Mouse (Mus musculus) adrenal gland, adult (tissue): Measurements from ENCODE around the gene Chsy1.

Experiments
- DNase-seq, 2 experiments: peaks; one replicate each; pipeline ENCODE4 v3.0.0; 2022 to 2023; ENCODE audit warnings: low spot score in 1 of 2; ENCODE audit not compliant: inconsistent age in 2 of 2

The Chsy1 gene

DNA sequence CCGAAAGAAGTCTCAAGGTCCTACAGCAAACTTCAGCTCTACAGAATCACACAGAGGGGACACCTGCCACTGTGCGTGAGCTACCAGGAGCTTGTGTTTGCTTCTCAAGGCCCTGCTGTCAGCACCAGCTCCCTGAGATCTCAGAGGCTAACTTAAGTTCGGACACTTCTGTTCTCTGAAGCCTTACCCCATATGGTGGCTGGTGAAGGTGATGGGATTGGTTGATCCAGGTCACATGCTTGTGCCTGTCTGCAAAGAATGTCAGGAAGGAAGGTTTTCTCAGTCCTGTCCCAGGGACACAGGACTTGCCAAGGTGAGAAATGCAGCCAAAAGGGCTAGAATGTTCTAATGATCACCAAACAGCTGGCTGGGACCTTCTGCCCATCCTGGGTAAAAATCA, 91.1 kb downstream of the Chsy1 start:
- DNase-seq = no peak

DNA sequence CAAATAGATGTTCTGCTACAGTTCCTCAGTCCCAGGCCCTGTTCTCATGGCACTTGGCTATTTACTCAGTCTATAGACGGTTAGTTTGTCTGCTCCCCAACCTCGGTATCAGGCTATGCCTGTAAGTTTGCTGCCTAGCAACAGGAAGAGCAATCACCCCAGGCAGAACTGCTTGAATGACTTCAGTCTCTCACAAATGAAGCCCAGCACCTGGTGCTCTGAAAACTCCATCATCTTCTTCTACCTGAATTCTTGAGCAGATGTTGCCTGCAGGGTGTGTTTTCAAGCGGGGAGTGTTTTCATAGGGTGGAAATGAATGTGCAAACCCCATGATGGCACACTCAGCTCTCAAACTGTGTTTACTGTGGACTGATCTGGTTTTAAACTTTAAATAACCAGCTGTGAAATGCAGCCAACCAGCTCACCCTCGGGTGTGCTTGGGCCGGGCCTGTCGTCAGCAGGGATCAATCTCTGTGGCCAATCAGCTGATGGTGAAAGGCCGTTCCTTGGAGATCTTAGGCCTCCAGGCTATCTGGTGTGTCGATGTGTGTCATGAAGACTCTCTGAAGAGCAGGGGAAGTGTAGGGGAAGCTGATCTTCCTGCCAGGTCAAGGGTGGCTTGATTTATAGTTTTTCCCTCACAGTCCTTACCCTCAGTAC, 91.6 kb downstream of the Chsy1 start:
- no peak for DNase-seq

DNA sequence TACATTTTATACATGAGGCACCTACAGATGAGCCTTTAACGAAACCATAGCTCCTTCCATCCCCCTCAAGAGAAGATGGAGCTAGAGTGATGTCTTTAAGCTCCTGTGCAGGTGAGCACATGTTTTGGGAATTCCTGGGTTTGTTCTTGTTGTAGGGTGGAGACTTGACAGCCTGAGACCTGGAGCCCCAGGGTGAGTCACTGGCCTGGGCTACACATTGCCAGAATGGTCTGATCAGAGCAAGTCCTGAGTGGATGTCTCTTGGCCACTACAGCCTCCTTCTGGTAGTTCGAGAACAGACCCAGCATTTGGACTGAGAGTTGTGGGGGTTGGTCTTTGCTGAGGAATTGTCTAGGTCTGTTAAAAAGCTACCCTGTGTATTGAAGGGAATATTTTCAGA, 92.3 kb downstream of the Chsy1 start:
- no peak for DNase-seq

DNA sequence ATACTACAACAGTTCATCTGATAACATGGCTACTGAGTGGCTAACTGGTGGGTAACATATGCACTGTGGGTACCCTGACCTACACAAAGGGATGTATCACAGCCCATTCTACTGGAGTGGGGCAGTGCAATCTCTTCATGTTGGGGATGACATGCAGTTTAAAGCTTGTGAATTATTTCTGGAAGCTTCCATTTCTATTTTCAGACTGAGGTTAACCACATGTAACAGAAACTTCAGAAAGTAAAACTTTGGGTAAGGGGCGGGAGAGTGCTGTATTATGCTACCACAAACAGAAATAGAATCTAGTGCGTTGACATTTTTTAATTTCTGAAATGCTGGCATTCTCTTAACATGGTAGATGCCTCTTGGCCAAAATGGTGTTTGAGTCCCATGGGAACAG, 100.6 kb downstream of the Chsy1 start:
- DNase-seq = no peak

DNA sequence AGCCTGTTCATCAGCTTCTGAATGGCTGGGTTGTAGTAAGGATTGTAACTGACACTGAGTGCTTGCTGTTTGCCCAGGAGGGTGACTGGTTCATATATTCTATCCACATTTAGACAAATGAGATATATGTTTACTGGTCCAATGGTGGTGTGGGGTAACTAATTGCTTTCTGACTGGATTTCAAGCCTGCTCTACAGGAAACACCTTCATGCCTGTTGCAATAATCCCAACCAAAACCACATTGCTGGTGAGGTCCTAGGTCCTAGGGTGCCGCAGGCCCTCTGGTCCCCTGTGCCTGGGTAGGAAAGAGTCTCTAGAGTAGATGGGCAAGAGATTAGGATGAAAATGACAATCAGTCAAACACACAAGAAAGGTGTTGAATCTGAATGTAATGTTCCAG, 103.6 kb downstream of the Chsy1 start:
- no peak for DNase-seq

DNA sequence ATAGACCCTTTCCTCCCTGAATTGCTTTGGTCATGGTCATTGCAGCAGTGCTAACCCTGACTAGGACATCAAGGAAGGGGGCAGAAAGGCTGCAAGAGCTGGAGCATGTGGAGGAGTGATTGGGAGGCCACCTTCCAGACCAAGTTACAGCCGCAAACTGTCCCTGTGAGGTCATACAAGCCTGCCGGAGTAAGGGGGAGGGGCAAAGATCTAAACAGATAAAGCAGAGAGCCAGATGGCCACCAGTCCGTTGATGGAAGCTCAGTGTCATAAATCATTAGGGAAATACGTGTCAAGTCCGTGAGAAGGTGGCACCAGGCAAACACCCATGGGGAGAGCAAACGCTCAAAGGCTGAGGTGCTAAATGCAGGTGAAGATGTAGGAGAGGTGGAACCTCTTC, 105.2 kb downstream of the Chsy1 start:
- DNase-seq = peak in 1 of 2 experiments; percentile 15

DNA sequence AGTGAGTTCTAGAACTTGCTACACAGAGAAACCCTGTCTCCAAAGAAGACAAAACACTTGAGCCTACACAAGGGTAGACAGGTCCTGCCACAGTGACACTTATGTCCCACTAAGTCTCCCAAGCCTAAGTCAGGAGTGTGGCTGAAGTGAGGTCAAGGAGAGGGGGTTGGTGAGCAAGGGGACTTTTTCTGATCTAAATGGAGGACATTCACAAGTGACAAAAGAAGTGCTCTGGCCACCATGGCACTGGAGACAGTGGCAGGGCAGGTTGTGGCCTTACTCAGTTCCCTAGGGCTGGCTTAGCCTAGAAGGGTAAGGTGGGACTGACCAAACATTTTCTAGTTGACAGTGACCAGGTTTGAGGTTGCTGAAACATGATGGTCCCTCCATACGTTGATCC, 106.6 kb downstream of the Chsy1 start:
- DNase-seq = peak in 1 of 2 experiments; percentile 0

DNA sequence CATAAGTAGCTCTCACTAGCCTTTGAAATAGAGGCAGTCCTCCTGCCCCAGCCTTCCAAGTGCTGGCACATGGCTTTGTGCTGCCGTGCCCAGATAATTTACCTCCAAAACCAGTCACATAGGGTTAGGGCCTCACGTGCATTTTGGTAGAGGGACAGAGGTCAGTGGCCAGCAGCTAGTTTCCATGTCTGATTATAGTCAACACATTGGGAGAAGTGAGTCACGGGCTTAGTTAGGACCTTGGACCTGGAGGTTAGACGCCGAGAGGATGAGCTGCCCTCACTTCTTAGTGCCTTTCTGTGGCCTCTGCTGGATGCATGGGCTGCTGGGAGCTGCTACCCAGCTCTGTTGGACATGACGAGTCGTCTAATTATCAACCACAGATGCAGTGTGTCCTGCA, 107.7 kb downstream of the Chsy1 start:
- peak; percentile 2 to 47 for DNase-seq

DNA sequence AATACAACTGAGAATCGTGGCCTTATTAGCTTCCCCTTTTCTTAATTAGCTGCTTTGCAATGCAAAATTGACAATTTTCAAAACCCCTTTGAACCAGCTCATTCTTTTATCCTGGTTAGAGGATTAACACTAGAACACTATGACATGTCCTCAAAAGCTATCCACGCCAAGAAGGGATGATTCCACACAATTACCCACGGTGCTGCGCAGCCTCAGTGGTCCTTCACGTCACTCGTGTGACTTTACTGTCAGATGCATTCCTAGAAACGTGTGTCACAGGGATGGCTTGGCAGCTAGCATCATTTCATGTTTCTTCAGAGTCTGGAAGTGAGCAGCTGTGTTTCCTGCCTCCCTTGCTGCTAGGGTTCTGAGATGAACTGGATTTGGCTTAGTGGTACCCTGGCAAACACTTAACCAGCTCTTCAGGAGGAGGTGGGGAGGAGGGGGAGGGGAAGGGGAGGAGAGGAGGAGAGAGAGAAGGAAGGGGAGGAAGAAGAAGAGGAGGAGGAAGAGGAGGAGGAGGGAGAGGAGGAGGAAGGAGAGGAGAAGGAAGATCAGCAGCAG, 108.3 kb downstream of the Chsy1 start:
- DNase-seq = peak in 1 of 2 experiments; percentile 16

DNA sequence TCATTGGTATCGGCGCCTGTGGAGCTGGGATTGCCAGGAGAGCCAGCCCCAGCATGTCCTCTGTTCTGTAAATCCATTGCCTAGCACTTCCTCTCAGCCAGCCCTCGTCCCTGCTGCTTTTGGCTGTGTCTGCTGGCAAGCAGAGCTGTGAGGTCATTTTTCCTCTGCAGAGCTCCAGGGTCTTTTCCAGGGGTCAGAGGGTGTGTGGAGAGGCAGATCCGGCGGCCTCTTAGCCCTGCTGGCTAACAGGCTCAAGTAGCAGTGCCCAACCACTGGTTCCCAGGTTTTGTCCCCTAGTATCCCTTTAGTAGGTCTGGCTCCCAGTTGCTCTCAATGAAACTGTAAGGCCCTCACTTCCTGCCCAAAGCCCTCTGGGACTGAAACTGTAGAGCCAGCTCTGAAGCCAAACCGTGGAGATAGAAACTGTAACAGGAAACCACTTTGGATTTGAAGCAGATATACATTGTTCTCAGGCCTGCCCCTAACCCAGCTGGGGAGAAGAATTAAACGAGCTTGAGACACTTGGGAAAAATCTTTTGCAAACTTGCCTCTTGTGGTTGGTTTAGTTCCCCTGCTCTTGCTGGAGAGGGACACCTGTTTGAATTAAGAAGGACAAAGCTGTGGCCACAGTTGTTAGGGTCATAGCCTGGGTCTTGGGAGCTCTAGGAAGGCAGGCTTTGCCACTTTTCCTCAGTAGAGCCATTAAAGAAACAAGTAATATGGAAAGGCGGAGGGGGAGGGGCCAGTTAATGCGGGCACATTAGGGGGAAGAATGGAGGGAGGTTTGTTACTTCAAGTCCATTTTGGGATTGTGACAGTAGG, 109.1 kb downstream of the Chsy1 start:
- peak; percentile 6 to 32 for DNase-seq

DNA sequence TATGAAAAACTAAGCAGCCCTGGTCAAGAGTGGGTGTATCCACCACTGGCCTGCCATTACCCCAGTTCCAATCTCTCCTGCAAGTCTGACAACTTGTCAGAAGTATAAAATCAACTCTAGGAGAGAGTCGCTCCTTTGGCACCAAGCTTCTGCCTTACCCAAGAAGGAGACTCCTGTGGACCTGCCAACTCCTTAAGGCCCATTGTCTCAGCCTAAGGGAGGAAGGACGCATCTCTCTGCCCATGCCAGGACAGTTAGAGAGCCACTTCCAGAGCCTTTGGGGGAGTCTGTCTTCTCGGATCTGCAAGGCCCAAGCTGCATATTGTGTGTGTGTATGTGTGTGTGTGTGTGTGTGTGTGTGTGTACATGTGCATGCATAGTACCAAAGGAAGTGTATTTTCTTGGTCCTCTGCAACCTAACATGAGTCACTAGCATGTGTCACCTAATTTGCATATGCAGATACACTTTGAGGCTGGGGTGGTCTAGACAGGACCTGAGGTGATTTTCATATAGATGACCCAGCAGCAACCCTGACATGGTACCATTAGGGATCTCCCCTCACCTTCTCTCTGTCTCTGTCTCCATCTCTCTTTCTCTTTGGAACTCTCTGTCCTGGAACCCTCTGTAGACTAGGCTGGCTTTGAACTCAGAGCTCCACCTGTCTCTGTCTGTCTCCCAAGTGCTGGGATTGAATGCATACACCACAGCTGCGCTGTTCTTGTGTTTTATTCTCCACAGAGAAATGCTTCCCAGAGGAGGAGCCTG, 109.9 kb downstream of the Chsy1 start:
- DNase-seq = peak; percentile 0 to 21

DNA sequence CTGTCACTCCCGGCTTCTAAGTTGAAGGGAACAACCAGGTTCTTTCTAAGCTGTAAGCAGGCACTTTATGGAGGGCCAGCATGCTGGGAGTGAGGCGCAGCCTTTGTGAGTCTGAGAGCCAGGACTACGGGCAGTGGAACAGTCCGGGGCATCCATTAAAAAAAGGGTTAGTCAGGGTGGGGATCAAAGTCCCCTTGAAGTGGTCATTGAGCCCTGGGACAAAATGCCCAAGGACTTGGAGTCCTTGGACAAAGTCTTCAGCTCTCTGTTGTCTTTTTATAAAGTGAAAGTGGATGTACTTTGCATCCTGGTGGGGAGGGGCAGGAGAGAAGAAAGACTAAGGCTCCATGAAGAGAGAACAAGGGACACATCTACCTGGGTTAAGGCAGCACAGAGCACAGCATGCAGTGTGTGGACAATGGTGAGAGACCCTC, 110.5 kb downstream of the Chsy1 start:
- DNase-seq = peak; percentile 8 to 16

DNA sequence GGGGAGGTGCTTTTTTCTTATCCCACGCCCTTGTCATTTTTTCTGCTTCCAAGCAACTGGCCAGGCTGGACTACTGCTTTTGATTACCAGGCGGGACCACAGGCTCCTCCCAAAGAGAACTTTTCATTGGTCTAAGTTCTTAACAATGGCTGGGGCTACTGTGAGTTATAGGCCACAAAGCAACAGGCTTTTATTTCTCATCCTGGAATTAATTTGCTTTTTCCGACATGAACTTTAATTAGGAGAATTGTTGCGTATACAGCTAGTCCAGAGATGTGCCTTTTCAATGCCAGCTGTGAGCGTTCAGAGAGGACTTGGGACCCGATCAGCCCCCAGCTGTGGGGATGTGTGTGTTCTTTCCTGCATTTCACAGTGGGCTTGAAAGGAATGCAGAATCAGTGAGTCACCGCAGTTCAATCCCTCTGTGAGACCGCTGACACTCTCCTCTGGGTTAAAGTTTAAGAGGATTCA, 113.3 kb downstream of the Chsy1 start:
- peak; percentile 3 to 17 for DNase-seq
